Mouse (Mus musculus): ENCODE measurements around the gene Fitm1. TPM values are rescaled to one million over a fixed set of nuclear protein-coding genes. Genes with fewer than 3 reads are reported as not detected.

Fitm1 gene
- polyA plus RNA-seq, 1 experiment = 0.46 TPM

DNA sequence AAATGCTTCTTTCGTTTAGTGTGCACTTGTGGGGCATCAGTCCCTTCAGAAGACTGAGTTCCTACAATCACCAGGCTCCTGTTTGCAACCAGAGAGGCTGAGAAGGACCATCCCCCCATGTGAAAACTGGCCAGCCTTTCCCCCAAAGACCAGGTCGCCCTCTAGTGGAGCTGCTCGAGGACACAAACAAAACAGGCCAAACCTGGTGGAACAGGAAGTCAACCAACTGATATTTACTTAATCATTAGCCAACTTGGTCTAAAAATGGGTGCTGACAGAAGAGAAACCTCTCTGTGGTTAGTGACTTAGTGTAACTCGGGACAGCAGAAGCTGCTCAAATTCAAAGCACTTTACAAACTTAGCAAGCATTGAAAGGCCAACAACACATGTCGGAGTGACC is 18.4 kb upstream of the Fitm1 start:
- no peak overlapping the region for H3K4me3 ChIP-seq (ENCODE audit: low read depth, low read length)
- WGBS = 8% methylated on average over 5 of the region's 5 CpGs
- peak overlapping the region; percentile 48 for H3K27ac ChIP-seq (ENCODE audit: insufficient read depth, low read depth, low read length)
- no peak for TF ChIP-seq POLR2A (IDR thresholded peaks at IDR 0.05; ENCODE audit: low read depth, low read length)
- TF ChIP-seq CTCF (IDR thresholded peaks at IDR 0.05; ENCODE audit: extremely low read depth, insufficient read length, insufficient replicate concordance, low read depth, low read length) = peak; percentile 91; the same call in 1 of the 2 replicates
- no peaks in the 10 kb centered on the region for H3K27me3 ChIP-seq (ENCODE audit: control insufficient read depth, insufficient read depth, low read length)
- H3K36me3 ChIP-seq (ENCODE audit: control insufficient read depth, insufficient read depth, low read length) = peaks cover 3% of the 10 kb centered on the region
- peaks cover 9% of the 10 kb centered on the region; the same call in 1 of the 2 replicates for H3K4me1 ChIP-seq (ENCODE audit: control insufficient read depth, insufficient read depth, insufficient read length, low read length)

DNA sequence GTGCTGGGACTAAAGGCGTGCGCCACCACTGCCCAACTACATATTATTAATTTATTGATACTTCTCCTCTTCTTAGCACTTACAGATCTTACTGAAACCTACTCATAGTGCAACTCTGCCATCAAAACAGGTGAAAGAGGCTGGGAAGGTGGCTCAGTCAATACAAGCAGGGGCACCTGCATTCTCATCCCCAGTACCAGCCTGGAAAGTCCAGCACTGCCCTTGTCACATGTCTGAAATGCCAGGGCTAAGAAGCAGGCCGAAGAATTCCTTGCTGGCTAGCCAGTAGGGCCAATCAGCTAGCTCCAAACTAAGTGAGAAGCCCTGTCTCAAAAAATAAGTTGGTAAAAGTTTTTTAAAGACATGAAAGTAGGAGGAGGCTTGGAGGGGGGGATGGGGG is 17.8 kb upstream of the Fitm1 start:
- TF ChIP-seq POLR2A (IDR thresholded peaks at IDR 0.05; ENCODE audit: low read depth, low read length) (no peak), CTCF (IDR thresholded peaks at IDR 0.05; ENCODE audit: extremely low read depth, insufficient read length, insufficient replicate concordance, low read depth, low read length) (no peak)
- 66% methylated on average over 3 of the region's 3 CpGs for WGBS
- H3K27ac ChIP-seq (ENCODE audit: insufficient read depth, low read depth, low read length) = peak overlapping the region; percentile 23; the same call in 1 of the 2 replicates
- H3K36me3 ChIP-seq (ENCODE audit: control insufficient read depth, insufficient read depth, low read length) = peaks cover 3% of the 10 kb centered on the region
- no peaks in the 10 kb centered on the region for H3K27me3 ChIP-seq (ENCODE audit: control insufficient read depth, insufficient read depth, low read length)
- peaks cover 9% of the 10 kb centered on the region; the same call in 1 of the 2 replicates for H3K4me1 ChIP-seq (ENCODE audit: control insufficient read depth, insufficient read depth, insufficient read length, low read length)
- no peak overlapping the region for H3K4me3 ChIP-seq (ENCODE audit: low read depth, low read length)

DNA sequence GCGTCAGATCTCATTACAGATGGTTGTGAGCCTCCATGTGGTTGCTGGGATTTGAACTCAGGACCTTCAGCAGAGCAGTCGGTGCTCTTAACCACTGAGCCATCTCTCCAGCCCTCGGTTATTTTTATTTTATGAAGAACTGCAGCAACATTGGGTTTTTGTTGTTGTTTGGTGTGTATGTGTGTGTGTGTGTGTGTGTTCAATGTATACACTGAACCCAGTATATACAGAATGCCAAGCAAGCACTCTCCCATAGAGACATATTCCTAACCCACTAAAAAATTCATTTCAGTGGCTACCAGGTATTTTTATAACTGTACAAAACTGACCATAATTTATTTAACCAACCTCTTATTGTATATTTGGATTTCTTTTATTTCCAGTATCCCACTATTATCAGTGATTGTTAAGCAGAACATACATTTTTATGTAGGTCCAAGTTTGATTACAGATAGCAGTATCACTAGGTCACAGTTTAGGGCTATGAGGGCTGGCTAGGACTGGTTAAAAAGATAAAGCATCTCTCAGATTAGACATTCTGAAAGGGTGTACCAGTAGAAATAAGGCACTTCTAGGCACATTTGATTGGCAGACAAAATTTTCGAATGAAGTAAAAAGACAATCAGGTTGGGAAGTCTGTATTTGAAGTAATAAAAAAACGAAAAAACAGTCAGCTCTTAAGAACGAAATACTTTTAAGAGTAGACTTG is 16.5 kb upstream of the Fitm1 start:
- Histone ChIP-seq H3K27ac (ENCODE audit: insufficient read depth, low read depth, low read length) (no peak overlapping the region), H3K4me3 (ENCODE audit: low read depth, low read length) (no peak overlapping the region), H3K27me3 (ENCODE audit: control insufficient read depth, insufficient read depth, low read length) (no peaks in the 10 kb centered on the region), H3K4me1 (ENCODE audit: control insufficient read depth, insufficient read depth, insufficient read length, low read length) (peaks cover 9% of the 10 kb centered on the region; the same call in 1 of the 2 replicates), H3K36me3 (ENCODE audit: control insufficient read depth, insufficient read depth, low read length) (peaks cover 15% of the 10 kb centered on the region)
- TF ChIP-seq POLR2A (IDR thresholded peaks at IDR 0.05; ENCODE audit: low read depth, low read length) = no peak
- no peak for TF ChIP-seq CTCF (IDR thresholded peaks at IDR 0.05; ENCODE audit: extremely low read depth, insufficient read length, insufficient replicate concordance, low read depth, low read length)
- 45% methylated on average over 6 of the region's 6 CpGs for WGBS

- H3K36me3 ChIP-seq (ENCODE audit: control insufficient read depth, insufficient read depth, low read length) = peaks cover 23% of the 10 kb centered on the region
- peak within 1 kb of the TSS; percentile 78 for H3K4me3 ChIP-seq (ENCODE audit: low read depth, low read length)
- H3K27ac ChIP-seq (ENCODE audit: insufficient read depth, low read depth, low read length) = peak within 1 kb of the TSS; percentile 99
- no peaks in the 10 kb centered on the region for H3K27me3 ChIP-seq (ENCODE audit: control insufficient read depth, insufficient read depth, low read length)
- peaks cover 6% of the 10 kb centered on the region; the same call in 1 of the 2 replicates for H3K4me1 ChIP-seq (ENCODE audit: control insufficient read depth, insufficient read depth, insufficient read length, low read length)
- TF ChIP-seq CTCF (IDR thresholded peaks at IDR 0.05; ENCODE audit: extremely low read depth, insufficient read length, insufficient replicate concordance, low read depth, low read length) = no peak
- TF ChIP-seq POLR2A (IDR thresholded peaks at IDR 0.05; ENCODE audit: low read depth, low read length) = peak; percentile 83
- under 1% methylated on average over 27 of the region's 27 CpGs for WGBS
These were observed 15.6 kb upstream of the Fitm1 start, which contains the start of gene Dcaf11 for GRCm38 (mm10) chr14:55559799-55560201. Gene Dcaf11 (plus strand): TSS chr14:55560006.

- Histone ChIP-seq H3K27ac (ENCODE audit: insufficient read depth, low read depth, low read length) (peak within 1 kb of the TSS; percentile 99), H3K4me3 (ENCODE audit: low read depth, low read length) (peak within 1 kb of the TSS; percentile 78), H3K4me1 (ENCODE audit: control insufficient read depth, insufficient read depth, insufficient read length, low read length) (peaks cover 6% of the 10 kb centered on the region; the same call in 1 of the 2 replicates), H3K27me3 (ENCODE audit: control insufficient read depth, insufficient read depth, low read length) (no peaks in the 10 kb centered on the region), H3K36me3 (ENCODE audit: control insufficient read depth, insufficient read depth, low read length) (peaks cover 29% of the 10 kb centered on the region)
- WGBS = under 1% methylated on average over 51 of the region's 51 CpGs
- TF ChIP-seq POLR2A (IDR thresholded peaks at IDR 0.05; ENCODE audit: low read depth, low read length) = no peak; the same call in 1 of the 2 replicates
- no peak for TF ChIP-seq CTCF (IDR thresholded peaks at IDR 0.05; ENCODE audit: extremely low read depth, insufficient read length, insufficient replicate concordance, low read depth, low read length)
These were observed 15.0 kb upstream of the Fitm1 start, which contains the start of gene A730061H03Rik for GRCm38 (mm10) chr14:55560202-55561073. Gene A730061H03Rik (minus strand): TSS chr14:55560406.

GRCm38 (mm10) chr14:55561860-55562259 is 13.6 kb upstream of the Fitm1 start:
- Histone ChIP-seq H3K36me3 (ENCODE audit: control insufficient read depth, insufficient read depth, low read length) (peaks cover 43% of the 10 kb centered on the region), H3K4me3 (ENCODE audit: low read depth, low read length) (no peak overlapping the region), H3K27ac (ENCODE audit: insufficient read depth, low read depth, low read length) (no peak overlapping the region), H3K27me3 (ENCODE audit: control insufficient read depth, insufficient read depth, low read length) (no peaks in the 10 kb centered on the region), H3K4me1 (ENCODE audit: control insufficient read depth, insufficient read depth, insufficient read length, low read length) (peaks cover 6% of the 10 kb centered on the region; the same call in 1 of the 2 replicates)
- 91% methylated on average over 10 of the region's 10 CpGs for WGBS
- TF ChIP-seq POLR2A (IDR thresholded peaks at IDR 0.05; ENCODE audit: low read depth, low read length) (no peak), CTCF (IDR thresholded peaks at IDR 0.05; ENCODE audit: extremely low read depth, insufficient read length, insufficient replicate concordance, low read depth, low read length) (no peak)

Measured in small intestine, adult 2 months (tissue).